Mouse (Mus musculus) C2C12 (cell line): ENCODE data around the gene Slc38a9. TPM values are rescaled to one million over a fixed set of nuclear protein-coding genes. Genes with fewer than 3 reads are reported as not detected.

ENCODE experiments used
- H3K27me3 ChIP-seq: one replicate; pipeline ENCODE4 v1.6.1; 2011; ENCODE audit not compliant: control insufficient read depth, insufficient read depth, insufficient read length
- H3K36me3 ChIP-seq: one replicate; pipeline ENCODE4 v1.6.1; 2011; ENCODE audit not compliant: control insufficient read depth, insufficient read depth
- H3K4me3 ChIP-seq: one replicate; pipeline ENCODE4 v1.5.1; 2011; ENCODE audit warnings: mild to moderate bottlenecking, control low read depth; ENCODE audit not compliant: poor library complexity, insufficient read depth, severe bottlenecking
- H3K79me2 ChIP-seq: one replicate; pipeline ENCODE4 v1.6.1; 2011; ENCODE audit not compliant: control insufficient read depth, insufficient read depth
- H3K79me3 ChIP-seq: one replicate; pipeline ENCODE4 v1.6.1; 2011; ENCODE audit warnings: low read depth, control low read depth
- H3ac ChIP-seq: one replicate; pipeline ENCODE3; 2011; ENCODE audit warnings: low read depth; ENCODE audit not compliant: control insufficient read depth, insufficient read length
- CEBPB ChIP-seq: IDR thresholded peaks from one replicate; pipeline ENCODE4 v1.6.1; 2011; ENCODE audit warnings: low read depth, mild to moderate bottlenecking, control low read depth, moderate library complexity
- CTCF ChIP-seq: IDR thresholded peaks from one replicate; pipeline ENCODE4 v1.5.1; 2011; ENCODE audit not compliant: control insufficient read depth, insufficient read depth, insufficient read length
- FOSL1 ChIP-seq: IDR thresholded peaks from one replicate; pipeline ENCODE4 v1.8.0; 2011; ENCODE audit warnings: mild to moderate bottlenecking, low read length; ENCODE audit not compliant: poor library complexity, insufficient read depth, severe bottlenecking
- MAX ChIP-seq: IDR thresholded peaks from one replicate; pipeline ENCODE4 v1.6.1; 2011; ENCODE audit warnings: mild to moderate bottlenecking, control low read depth
- MYOD1 ChIP-seq: IDR thresholded peaks from one replicate; pipeline ENCODE4 v1.6.1; 2011; ENCODE audit warnings: low read depth; ENCODE audit not compliant: control insufficient read depth, insufficient read length
- MYOG ChIP-seq: IDR thresholded peaks from one replicate; pipeline ENCODE4 v1.6.1; 2011; ENCODE audit not compliant: control insufficient read depth, insufficient read length; ENCODE audit errors: extremely low read depth
- USF1 ChIP-seq: IDR thresholded peaks from one replicate; pipeline ENCODE4 v1.6.1; 2011; ENCODE audit warnings: low read depth, mild to moderate bottlenecking, control low read depth, moderate library complexity
- polyA plus RNA-seq: library from polyadenylated mRNA; unstranded; fragments of >200 nt; fragmentation: generic; extraction: Trizol; gene quantifications from one replicate; pipeline ENCODE4 v1.2.1, GENCODE M21; 2012; ENCODE audit warnings: missing spikeins

Slc38a9 gene
- polyA plus RNA-seq, 1 experiment = 1.5 TPM

DNA sequence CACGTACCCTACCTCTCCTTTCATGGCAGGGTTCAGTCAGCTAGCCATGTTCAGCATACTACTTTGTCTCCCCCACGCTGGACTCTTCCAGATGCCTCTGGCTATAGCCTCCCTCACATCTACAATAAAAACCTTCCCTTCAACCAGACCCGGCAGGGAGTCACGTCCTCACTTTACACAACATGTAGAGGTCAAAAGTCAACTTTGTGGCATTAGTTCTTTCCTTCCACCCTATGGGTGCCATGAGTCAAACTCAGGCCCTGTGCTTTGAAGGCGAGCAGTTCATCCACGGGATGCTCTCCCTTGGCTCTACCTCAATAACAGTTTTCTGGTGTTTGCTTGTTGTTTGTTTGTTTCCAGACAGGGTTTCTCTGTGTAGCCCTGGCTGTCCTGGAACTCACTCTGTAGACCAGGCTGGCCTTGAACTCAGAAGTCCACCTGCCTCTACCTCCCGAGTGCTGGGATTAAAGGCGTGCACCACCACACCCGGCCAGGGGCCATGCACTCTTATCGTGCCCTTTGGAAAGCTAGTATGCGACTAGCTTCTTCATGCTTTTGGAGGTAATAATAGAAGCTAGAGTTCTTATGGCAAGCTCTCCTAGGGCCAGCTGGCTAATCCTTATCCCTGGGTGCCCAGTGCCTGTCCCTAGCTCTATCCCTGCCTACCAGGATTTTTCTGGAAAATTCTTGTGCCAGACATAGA, 88.4 kb downstream of the Slc38a9 start:
- no peaks in the 10 kb centered on the region for H3K27me3 ChIP-seq
- no peaks in the 10 kb centered on the region for H3K79me2 ChIP-seq
- no peaks in the 10 kb centered on the region for H3K79me3 ChIP-seq
- H3K4me3 ChIP-seq = no peak overlapping the region
- H3ac ChIP-seq = no peak overlapping the region
- no peaks in the 10 kb centered on the region for H3K36me3 ChIP-seq
- TF ChIP-seq USF1 (no peak), MYOG (no peak), CTCF (no peak), MAX (no peak), CEBPB (no peak), FOSL1 (no peak), MYOD1 (no peak)

DNA sequence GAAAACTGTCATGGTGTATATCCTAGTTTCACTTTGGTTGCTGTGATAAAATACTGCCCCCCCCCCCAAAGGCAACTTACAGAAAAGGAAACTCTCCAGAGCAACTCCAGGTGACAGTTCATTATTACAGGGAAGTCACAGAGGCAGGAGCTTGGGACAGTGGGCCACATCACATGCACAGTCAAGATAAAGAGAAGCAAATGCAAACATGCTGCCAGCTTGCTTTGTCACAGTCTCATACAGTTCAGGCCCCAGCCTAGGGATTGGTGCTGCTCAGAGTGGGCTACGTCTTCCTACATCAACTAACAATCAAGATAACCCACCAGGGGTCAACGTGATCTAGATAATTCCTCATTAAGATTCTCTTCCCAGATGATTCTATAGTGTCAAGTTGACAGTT, 89.3 kb downstream of the Slc38a9 start:
- Histone ChIP-seq H3K27me3 (no peaks in the 10 kb centered on the region), H3K79me3 (no peaks in the 10 kb centered on the region), H3ac (no peak overlapping the region), H3K36me3 (no peaks in the 10 kb centered on the region), H3K4me3 (no peak overlapping the region), H3K79me2 (no peaks in the 10 kb centered on the region)
- TF ChIP-seq MYOG (no peak), CEBPB (no peak), USF1 (no peak), FOSL1 (no peak), CTCF (no peak)

DNA sequence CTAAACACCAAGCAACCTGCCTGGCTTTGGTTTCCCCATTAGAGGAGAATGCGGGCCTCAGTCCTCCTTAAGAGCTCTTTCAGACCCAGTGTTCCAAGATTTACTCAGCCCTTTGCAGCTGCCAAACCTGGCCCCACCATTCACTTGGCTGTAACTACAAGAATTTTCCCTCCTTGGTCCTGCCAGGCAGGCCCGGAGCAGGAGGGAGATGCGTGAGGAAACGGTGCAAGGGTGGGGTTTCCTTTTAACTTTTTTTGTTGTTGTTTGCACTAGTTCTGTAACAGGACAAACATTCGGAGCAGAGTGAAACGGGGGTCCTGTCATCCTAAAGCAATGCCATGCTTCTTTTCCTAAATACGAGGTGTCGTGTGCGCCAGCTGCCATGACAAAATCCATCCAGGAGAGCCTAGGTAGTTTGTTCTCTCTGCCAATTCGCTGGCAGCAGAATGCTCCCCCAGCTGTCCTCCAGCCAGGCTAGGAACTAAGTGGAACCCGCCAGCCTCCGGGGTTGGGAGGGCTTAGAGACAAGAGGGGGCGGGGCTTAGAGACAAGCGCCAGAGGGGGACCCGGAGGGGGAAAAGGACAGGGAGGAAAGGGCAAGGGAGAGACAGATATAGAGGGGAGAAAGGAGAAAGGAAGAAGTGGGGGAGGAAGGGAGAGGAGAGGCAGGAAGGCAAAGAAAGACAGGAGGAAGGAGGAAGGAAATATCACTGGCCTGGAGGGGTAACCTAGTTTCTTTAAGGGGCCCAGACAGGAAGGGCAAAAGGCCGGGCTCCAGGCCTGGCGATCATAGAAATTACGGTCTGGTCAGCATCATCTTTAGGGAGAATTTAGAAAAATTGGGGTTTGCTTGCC, 91.1 kb downstream of the Slc38a9 start:
- no peaks in the 10 kb centered on the region for H3K79me3 ChIP-seq
- no peaks in the 10 kb centered on the region for H3K36me3 ChIP-seq
- no peaks in the 10 kb centered on the region for H3K27me3 ChIP-seq
- no peak overlapping the region for H3ac ChIP-seq
- no peaks in the 10 kb centered on the region for H3K79me2 ChIP-seq
- no peak for TF ChIP-seq USF1
- no peak for TF ChIP-seq FOSL1
- no peak for TF ChIP-seq CEBPB
- TF ChIP-seq MYOG = no peak
- no peak for TF ChIP-seq MYOD1
- H3K4me3 ChIP-seq = no peak overlapping the region

DNA sequence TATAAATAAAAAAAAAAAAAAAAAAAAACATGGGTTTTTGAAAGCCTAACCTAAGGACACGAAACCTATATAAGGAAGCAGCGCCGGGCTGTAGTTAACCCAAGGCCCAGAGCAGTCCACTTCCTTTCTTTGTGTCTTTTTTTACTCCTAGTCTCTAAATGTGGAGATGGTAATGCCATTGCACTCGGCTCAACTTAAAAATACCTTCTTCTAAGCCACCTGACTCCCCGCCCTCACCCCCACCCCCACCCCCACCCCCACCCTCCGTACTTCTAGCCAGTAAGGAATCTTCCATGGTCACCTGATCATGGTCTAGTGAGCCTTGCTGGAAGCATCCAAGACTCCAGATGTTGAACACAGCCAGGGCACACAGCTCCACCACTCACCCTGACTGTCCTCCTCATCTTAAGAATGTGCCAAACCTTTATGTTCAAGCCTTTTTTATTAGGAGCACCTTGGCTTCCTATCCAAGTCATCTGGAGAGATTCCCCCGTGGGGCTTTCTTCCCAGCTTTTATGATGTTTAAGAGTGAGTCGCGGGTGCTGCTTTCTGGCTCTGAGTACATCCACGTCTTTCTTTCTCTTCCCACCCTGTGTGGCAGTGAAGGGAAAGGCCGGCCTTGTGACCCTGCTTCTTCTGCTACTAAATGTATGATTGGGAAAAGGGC, 91.9 kb downstream of the Slc38a9 start:
- no peaks in the 10 kb centered on the region for H3K79me3 ChIP-seq
- no peaks in the 10 kb centered on the region for H3K27me3 ChIP-seq
- no peak overlapping the region for H3ac ChIP-seq
- TF ChIP-seq CEBPB (no peak), FOSL1 (no peak), USF1 (no peak), MAX (no peak), CTCF (no peak)
- H3K79me2 ChIP-seq = no peaks in the 10 kb centered on the region
- no peak overlapping the region for H3K4me3 ChIP-seq
- H3K36me3 ChIP-seq = no peaks in the 10 kb centered on the region

- Histone ChIP-seq H3K79me2 (no peaks in the 10 kb centered on the region), H3K27me3 (no peaks in the 10 kb centered on the region), H3K4me3 (no peak overlapping the region), H3K36me3 (no peaks in the 10 kb centered on the region), H3ac (no peak overlapping the region), H3K79me3 (no peaks in the 10 kb centered on the region)
- TF ChIP-seq FOSL1 (no peak), USF1 (no peak), MAX (no peak), MYOD1 (no peak), CEBPB (no peak)
Measured at GRCm38 (mm10) chr13:112753522-112753921, 93.0 kb downstream of the Slc38a9 start.
